Mouse (Mus musculus): ENCODE data around the gene Hadhb. TPM values are rescaled to one million over a fixed set of nuclear protein-coding genes. Genes with fewer than 3 reads are reported as not detected.

The Hadhb gene
- total RNA-seq, 2 experiments from 2014 or later = 88.4 to 93.2 TPM

GRCm38 (mm10) chr5:30135711-30136231, 19.3 kb upstream of the Hadhb start:
- Histone ChIP-seq H3K27ac (no peak overlapping the region), H3K4me3 (no peak overlapping the region)
- DNase-seq (ENCODE audit: low spot score in 2 of 2) = no peak
- no peak for TF ChIP-seq CTCF (conservative IDR thresholded peaks at IDR 0.05)

DNA sequence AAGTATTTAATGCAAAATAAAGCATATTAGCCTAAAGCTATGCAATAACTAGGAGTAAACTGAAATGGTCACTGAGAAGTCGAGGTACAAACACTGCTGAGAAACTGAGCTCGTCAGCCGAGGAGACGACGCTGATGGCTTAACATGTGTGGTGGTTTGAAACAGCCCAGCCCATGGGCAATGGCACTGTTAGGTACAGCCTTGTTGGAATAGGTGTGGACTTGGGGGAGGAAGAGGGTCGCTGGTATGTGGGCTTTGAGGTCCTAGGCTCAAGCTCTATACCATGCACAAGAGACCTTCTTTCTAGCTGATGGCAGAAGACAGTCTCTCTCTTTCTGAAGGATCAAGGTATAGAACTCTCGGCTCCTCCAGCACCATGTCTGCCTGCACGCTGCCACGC, 17.8 kb upstream of the Hadhb start:
- no peak overlapping the region for H3K27ac ChIP-seq
- no peak for DNase-seq (ENCODE audit: low spot score in 2 of 2)
- no peak for TF ChIP-seq CTCF (conservative IDR thresholded peaks at IDR 0.05)

DNA sequence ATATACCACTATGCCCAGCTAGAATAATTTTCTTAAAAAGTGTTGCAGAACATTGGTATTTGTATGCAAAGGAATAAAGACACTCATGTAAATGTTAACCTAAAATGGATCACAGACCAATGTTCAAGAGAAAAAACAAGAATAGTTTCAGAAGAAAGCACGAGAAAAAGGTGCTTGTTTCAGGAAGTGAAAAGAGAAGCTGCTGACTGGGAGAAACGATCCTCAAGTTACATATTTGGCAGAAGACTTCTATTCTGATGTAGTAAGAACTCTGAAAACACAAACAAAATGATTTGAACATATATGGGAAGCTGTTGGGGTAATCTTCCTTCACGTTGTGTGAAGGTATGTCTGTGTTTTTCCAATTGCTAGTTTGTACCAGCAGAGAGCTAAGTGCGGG, 16.9 kb upstream of the Hadhb start:
- Histone ChIP-seq H3K4me3 (no peak overlapping the region), H3K27ac (no peak overlapping the region)
- no peak for DNase-seq (ENCODE audit: low spot score in 2 of 2)
- TF ChIP-seq CTCF (conservative IDR thresholded peaks at IDR 0.05) = no peak

More for the DNA sequence above, 17.8 kb upstream of the Hadhb start:
- no peak overlapping the region for H3K4me3 ChIP-seq

DNA sequence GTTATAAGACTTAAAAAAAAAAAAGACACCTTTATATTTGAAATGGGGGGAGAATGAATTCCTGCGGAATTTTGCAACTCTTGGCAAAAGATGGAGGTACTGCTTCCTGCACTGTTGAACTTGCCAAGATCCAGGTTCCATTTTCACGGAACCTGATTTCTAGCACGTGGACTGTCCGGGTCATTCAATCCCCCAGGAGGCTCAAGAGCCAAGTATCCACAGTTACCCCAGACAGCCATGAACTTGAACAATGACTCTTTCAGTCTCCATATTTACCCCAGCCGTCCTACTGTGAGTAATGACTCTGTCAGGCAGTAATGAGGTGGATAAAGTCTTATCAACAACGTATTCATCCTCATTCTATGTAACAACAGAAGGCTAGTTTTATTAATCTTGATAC, 8.5 kb upstream of the Hadhb start:
- DNase-seq (ENCODE audit: low spot score in 2 of 2) = no peak
- H3K4me3 ChIP-seq = no peak overlapping the region
- TF ChIP-seq CTCF (conservative IDR thresholded peaks at IDR 0.05) = no peak
- no peak overlapping the region for H3K27ac ChIP-seq

DNA sequence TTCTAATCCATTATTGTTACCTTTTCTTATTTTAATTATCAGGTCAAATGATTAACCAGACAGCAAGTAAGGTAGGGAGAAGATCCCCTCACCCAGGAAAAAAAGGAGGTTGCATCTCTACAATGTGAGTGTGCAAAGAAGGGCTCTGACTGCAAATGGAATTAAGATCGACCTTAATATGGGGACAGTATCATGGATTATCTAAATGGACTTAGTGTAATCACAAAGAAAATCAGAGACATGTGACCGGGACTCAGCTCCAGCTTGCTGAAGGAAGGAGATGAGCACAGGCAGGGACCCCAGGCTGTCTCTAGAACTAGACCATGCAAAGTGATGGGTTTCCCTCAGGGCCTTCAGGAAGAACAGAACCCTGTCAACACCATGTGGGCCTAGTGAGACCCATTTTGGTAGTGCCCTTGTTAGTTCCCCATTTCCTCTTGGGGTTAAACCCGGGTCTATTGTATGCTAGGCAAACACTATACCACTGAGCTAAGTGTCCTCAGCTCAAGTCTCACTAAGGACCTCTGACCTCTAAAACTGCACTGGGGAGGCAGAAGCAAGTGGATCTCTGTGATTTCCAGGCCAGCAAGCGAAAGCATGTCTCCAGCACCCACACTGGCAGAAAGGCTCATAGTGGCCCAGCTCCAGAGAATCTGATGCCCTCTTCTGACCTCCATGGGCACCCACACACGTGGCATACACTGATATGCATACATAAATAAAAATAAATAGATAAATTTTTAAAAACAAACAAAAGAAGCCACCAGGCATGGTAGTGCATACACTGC, 6.7 kb upstream of the Hadhb start:
- DNase-seq (ENCODE audit: low spot score in 2 of 2) = no peak
- Histone ChIP-seq H3K27ac (no peak overlapping the region), H3K4me3 (no peak overlapping the region)
- TF ChIP-seq CTCF (conservative IDR thresholded peaks at IDR 0.05) = no peak

DNA sequence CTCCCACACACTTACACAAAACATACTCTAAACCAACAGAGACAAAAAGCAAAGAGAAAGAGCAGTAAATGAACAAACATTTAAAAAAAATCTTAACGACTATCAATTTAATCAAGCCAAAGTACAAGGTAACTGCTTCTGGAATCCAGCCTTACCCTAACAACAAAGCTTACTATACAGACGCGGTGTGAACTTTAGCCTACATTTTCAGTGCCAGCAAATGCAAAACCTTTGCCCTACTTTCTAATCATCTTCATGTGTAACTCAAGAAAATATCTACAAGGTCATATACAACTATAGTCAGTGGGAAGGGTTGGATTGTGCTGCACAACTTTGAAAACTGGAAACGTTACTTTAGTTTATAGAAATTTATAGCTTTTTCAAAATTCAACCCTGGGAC, 3.0 kb upstream of the Hadhb start:
- no peak overlapping the region for H3K4me3 ChIP-seq
- no peak for DNase-seq (ENCODE audit: low spot score in 2 of 2)
- no peak overlapping the region for H3K27ac ChIP-seq
- TF ChIP-seq CTCF (conservative IDR thresholded peaks at IDR 0.05) = no peak

- TF ChIP-seq CTCF (conservative IDR thresholded peaks at IDR 0.05) = no peak
Measured at GRCm38 (mm10) chr5:30152413-30152812, 2.6 kb upstream of the Hadhb start.

DNA sequence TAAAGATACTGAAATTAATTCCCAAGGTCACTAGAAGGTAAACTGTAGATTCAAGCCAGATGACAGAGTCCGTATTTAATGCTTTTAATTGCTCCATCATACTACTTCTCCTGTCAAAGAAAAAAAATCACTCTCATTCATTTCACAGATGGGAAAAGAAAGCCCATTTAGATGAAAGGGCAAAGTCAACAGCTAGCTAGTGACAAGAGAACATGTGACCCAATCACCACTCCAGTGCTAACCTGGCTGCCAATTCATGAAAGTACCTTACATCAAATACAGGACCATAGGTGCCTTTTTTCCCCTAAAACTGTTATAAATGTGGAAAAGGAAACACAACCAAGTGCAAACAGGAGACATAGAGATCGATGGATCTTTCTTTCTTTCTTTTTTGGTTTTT, 1.8 kb upstream of the Hadhb start:
- no peak for TF ChIP-seq CTCF (conservative IDR thresholded peaks at IDR 0.05)
- Histone ChIP-seq H3K4me3 (no peak overlapping the region), H3K27ac (no peak overlapping the region)
- no peak for DNase-seq (ENCODE audit: low spot score in 2 of 2)

More at GRCm38 (mm10) chr5:30152413-30152812, 2.6 kb upstream of the Hadhb start:
- no peak overlapping the region for H3K4me3 ChIP-seq
- DNase-seq (ENCODE audit: low spot score in 2 of 2) = no peak
- H3K27ac ChIP-seq = no peak overlapping the region

- no peak for TF ChIP-seq CTCF (conservative IDR thresholded peaks at IDR 0.05)
Measured at GRCm38 (mm10) chr5:30154013-30154412, 1.0 kb upstream of the Hadhb start.

DNA sequence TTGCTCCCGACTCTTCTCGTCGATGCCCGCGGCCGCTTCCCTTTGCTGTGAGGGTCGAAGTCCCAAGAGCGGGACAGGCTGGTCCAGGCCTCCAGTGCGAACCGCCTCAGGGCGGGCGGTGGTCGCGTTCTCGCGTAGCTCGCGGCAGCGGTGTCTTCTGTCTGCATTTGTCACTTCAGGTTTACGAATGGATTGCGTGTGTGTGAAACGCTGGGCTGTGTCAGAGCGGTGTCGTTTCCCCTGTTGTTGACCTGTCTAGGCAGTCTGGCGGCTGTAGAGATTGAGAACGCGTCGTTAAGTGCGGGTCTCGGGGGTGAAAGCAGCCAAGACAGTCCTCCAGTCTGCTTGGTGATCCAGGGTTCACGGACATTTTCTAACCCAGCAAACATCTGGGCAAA, 346 bp downstream of the Hadhb start:
- peak overlapping the region; percentile 100 for H3K27ac ChIP-seq
- peak in 1 of 2 experiments; percentile 20 for DNase-seq (ENCODE audit: low spot score in 2 of 2)
- no peak for TF ChIP-seq CTCF (conservative IDR thresholded peaks at IDR 0.05)

More at GRCm38 (mm10) chr5:30154013-30154412, 1.0 kb upstream of the Hadhb start:
- DNase-seq (ENCODE audit: low spot score in 2 of 2) = no peak
- Histone ChIP-seq H3K4me3 (peak overlapping the region; percentile 98), H3K27ac (peak overlapping the region; percentile 100)

GRCm38 (mm10) chr5:30155821-30156629, 977 bp downstream of the Hadhb start:
- DNase-seq (ENCODE audit: low spot score in 2 of 2) = no peak
- peak overlapping the region; percentile 98 for H3K4me3 ChIP-seq
- peak overlapping the region; percentile 100 for H3K27ac ChIP-seq
- TF ChIP-seq CTCF (conservative IDR thresholded peaks at IDR 0.05) = no peak; the same call in 1 of the 2 replicates

More for the DNA sequence above, 346 bp downstream of the Hadhb start:
- H3K4me3 ChIP-seq = peak overlapping the region; percentile 98

DNA sequence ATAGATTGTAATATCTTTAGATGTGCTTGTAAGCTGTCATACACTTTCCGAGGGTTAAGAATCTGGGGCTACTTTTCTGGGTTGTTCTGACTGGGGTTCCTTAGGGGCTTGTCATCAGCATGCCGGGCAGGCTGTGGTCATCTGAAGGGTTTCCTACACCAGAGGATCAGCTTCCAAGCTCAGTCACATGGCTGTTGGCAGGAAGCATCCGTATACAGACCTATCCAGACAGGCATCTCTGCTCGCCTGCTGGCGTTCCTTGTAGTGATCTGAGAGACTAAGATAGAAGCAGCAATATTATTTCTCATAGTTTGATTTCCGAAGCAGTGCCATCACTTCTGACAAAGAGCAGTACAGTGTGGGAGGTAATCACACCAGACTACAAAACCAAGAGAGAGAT, 4.6 kb downstream of the Hadhb start:
- DNase-seq (ENCODE audit: low spot score in 2 of 2) = peak in 1 of 2 experiments; percentile 30

DNA sequence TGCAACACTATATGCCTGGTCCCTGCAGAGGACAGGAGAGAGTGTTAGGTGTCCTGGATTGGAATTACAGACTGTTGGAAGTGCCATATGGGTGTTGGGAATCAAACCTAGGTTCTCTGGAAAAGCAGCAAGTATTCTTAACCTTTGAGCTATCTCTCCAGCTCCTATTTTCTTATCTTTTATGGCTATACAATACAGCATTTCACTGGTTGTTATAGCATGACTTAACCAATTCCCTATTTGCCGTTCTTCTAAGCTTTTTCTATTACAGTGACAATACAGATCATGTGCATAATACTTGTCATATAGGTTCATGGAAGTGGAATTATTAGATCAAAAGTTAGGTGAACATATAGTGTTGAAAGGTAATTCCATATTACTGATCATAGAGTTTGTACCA, 6.8 kb downstream of the Hadhb start:
- no peak for TF ChIP-seq CTCF (conservative IDR thresholded peaks at IDR 0.05)
- no peak for DNase-seq (ENCODE audit: low spot score in 2 of 2)
- Histone ChIP-seq H3K27ac (no peak overlapping the region), H3K4me3 (no peak overlapping the region)

More for the DNA sequence above, 4.6 kb downstream of the Hadhb start:
- TF ChIP-seq CTCF (conservative IDR thresholded peaks at IDR 0.05) = no peak
- Histone ChIP-seq H3K27ac (peak overlapping the region; percentile 46; the same call in 1 of the 2 replicates), H3K4me3 (no peak overlapping the region; the same call in 1 of the 2 replicates)
